Mouse (Mus musculus): Measurements from ENCODE around the gene Ripply3.
"Not testable (repeated sequence)": the region's sequence is repeated elsewhere in the genome, so short reads cannot be mapped to it uniquely, and the experiment has no call there.

Ripply3 gene

GRCm38 (mm10) chr16:94314626-94315025, 13.6 kb upstream of the Ripply3 start:
- DNase-seq (ENCODE audit: low spot score) = no peak

- no peak for DNase-seq (ENCODE audit: low spot score)
Observed at GRCm38 (mm10) chr16:94315215-94315614, 13.0 kb upstream of the Ripply3 start.

GRCm38 (mm10) chr16:94317752-94318151, 10.5 kb upstream of the Ripply3 start:
- peak; percentile 76 for DNase-seq (ENCODE audit: low spot score)

GRCm38 (mm10) chr16:94320223-94320622, 8.0 kb upstream of the Ripply3 start:
- no peak for DNase-seq (ENCODE audit: low spot score)

GRCm38 (mm10) chr16:94323681-94324080, 4.5 kb upstream of the Ripply3 start:
- DNase-seq (ENCODE audit: low spot score) = peak; percentile 61

GRCm38 (mm10) chr16:94326008-94326407, 2.2 kb upstream of the Ripply3 start:
- DNase-seq (ENCODE audit: low spot score) = no peak

- no peak for DNase-seq (ENCODE audit: low spot score)
Observed at GRCm38 (mm10) chr16:94328881-94329867, 954 bp downstream of the Ripply3 start.

GRCm38 (mm10) chr16:94330429-94330828, 2.2 kb downstream of the Ripply3 start:
- no peak for DNase-seq (ENCODE audit: low spot score)

GRCm38 (mm10) chr16:94331233-94331885, 3.1 kb downstream of the Ripply3 start:
- DNase-seq (ENCODE audit: low spot score) = no peak

- DNase-seq (ENCODE audit: low spot score) = peak; percentile 72
Observed at GRCm38 (mm10) chr16:94331886-94332252, 3.6 kb downstream of the Ripply3 start.

- DNase-seq (ENCODE audit: low spot score) = no peak
Observed at GRCm38 (mm10) chr16:94335656-94336055, 7.4 kb downstream of the Ripply3 start.

- DNase-seq (ENCODE audit: low spot score) = not testable (repeated sequence)
Observed at GRCm38 (mm10) chr16:94339164-94340160, 11.2 kb downstream of the Ripply3 start.

GRCm38 (mm10) chr16:94345733-94346132, 17.5 kb downstream of the Ripply3 start:
- DNase-seq (ENCODE audit: low spot score) = no peak

- DNase-seq (ENCODE audit: low spot score) = peak; percentile 31
Observed at GRCm38 (mm10) chr16:94347080-94347731, 19.0 kb downstream of the Ripply3 start.

GRCm38 (mm10) chr16:94348779-94349178, 20.6 kb downstream of the Ripply3 start:
- no peak for DNase-seq (ENCODE audit: low spot score)

GRCm38 (mm10) chr16:94349588-94350286, 21.5 kb downstream of the Ripply3 start:
- no peak for DNase-seq (ENCODE audit: low spot score)

- DNase-seq (ENCODE audit: low spot score) = no peak
Observed at GRCm38 (mm10) chr16:94350287-94350677, 22.1 kb downstream of the Ripply3 start.

- DNase-seq (ENCODE audit: low spot score) = peak; percentile 26
Observed at GRCm38 (mm10) chr16:94354450-94354849, 26.2 kb downstream of the Ripply3 start.

GRCm38 (mm10) chr16:94356046-94356445, 27.8 kb downstream of the Ripply3 start:
- DNase-seq (ENCODE audit: low spot score) = no peak

- no peak for DNase-seq (ENCODE audit: low spot score)
Observed at GRCm38 (mm10) chr16:94356776-94357494, 28.7 kb downstream of the Ripply3 start.
